ENCODE assay signal across 8 mouse cellular contexts in genomic region chr8:84579595-84579994, GRCm38 (mm10).
DNase-seq lines count a peak whose midpoint lies in the region; ATAC-seq and TF ChIP-seq lines count a peak whose summit lies in the region.

No protein-coding gene starts in this region.

- TF ChIP-seq EP300 in heart, adult 2 months (IDR thresholded peaks at IDR 0.05; ENCODE audit: insufficient read depth, low read depth, low read length): no peak

- WGBS in heart, adult 2 months: 16% methylated on average over 3 of the region's 3 CpGs
- WGBS in hindbrain, embryonic 12.5 days: 22% methylated on average over 3 of the region's 3 CpGs
- WGBS in stomach, embryonic 15.5 days: 14% methylated on average over 3 of the region's 3 CpGs

- no peak overlapping the region for H3K4me3 ChIP-seq in heart, adult 2 months
- peak overlapping the region; percentile 35; the same call in 1 of the 2 replicates for H3K4me3 ChIP-seq in E14TG2a.4 (replicated peaks; ENCODE audit: low read length)
- no peak overlapping the region for H3K4me3 ChIP-seq in cortical plate, adult 2 months (ENCODE audit: insufficient read depth, low read length)
- no peak overlapping the region for H3K4me3 ChIP-seq in hindbrain, embryonic 12.5 days
- no peak overlapping the region for H3K4me3 ChIP-seq in stomach, embryonic 15.5 days (replicated peaks)

- TF ChIP-seq POLR2A in heart, adult 2 months (IDR thresholded peaks at IDR 0.05; ENCODE audit: insufficient read depth, low read depth, low read length): no peak
- TF ChIP-seq POLR2A in cortical plate, adult 2 months (IDR thresholded peaks at IDR 0.05; ENCODE audit: extremely low read depth, insufficient read depth, low read length): no peak

- no peak overlapping the region for H3K4me2 ChIP-seq in hindbrain, embryonic 12.5 days (replicated peaks)
- H3K4me2 ChIP-seq in stomach, embryonic 15.5 days: no peak overlapping the region

- no peaks in the 10 kb centered on the region for H3K27me3 ChIP-seq in heart, adult 2 months (ENCODE audit: control insufficient read depth, insufficient read depth, low read length)
- no peaks in the 10 kb centered on the region; the same call in 1 of the 2 replicates for H3K27me3 ChIP-seq in E14TG2a.4 (ENCODE audit: insufficient read depth, low read length)
- H3K27me3 ChIP-seq in hindbrain, embryonic 12.5 days: no peaks in the 10 kb centered on the region
- no peaks in the 10 kb centered on the region for H3K27me3 ChIP-seq in stomach, embryonic 15.5 days (replicated peaks)

- ATAC-seq in hindbrain, embryonic 12.5 days (ENCODE audit: low FRiP score): peak; percentile 32; the same call in 1 of the 2 replicates
- 0 out of 2 replicates have a peak, but pooled peaks have one; percentile 22 for ATAC-seq in stomach, embryonic 15.5 days (ENCODE audit: insufficient read depth, low FRiP score, low read depth)

- no peak overlapping the region for H3K27ac ChIP-seq in heart, adult 2 months
- no peak overlapping the region for H3K27ac ChIP-seq in cortical plate, adult 2 months (ENCODE audit: insufficient read depth, low read length)
- no peak overlapping the region for H3K27ac ChIP-seq in hindbrain, embryonic 12.5 days
- no peak overlapping the region for H3K27ac ChIP-seq in stomach, embryonic 15.5 days

- intact Hi-C loops in heart, adult 2 months (cut with DNase I): loop anchor here (5.0 kb wide), 1 partner anchor 233 kb away; no protein-coding TSS in a partner anchor
- intact Hi-C loops in heart, postnatal 25 days (cut with DNase I): no loop called here

- H3K79me2 ChIP-seq in heart, adult 2 months (replicated peaks; ENCODE audit: control insufficient read depth, insufficient read depth, low read length): no peaks in the 10 kb centered on the region

- TF ChIP-seq CTCF in heart, adult 2 months (IDR thresholded peaks at IDR 0.05): peak; percentile 80
- TF ChIP-seq CTCF in E14TG2a.4 (conservative IDR thresholded peaks at IDR 0.05; ENCODE audit: low read length): peak; percentile 73
- peak; percentile 59 for TF ChIP-seq CTCF in cortical plate, adult 2 months (IDR thresholded peaks at IDR 0.05; ENCODE audit: extremely low read depth, insufficient read depth, low read length)

- no peaks in the 10 kb centered on the region for H3K4me1 ChIP-seq in heart, adult 2 months (ENCODE audit: control insufficient read depth, insufficient read depth, low read length)
- H3K4me1 ChIP-seq in E14TG2a.4 (replicated peaks; ENCODE audit: low read depth, low read length): peaks cover 19% of the 10 kb centered on the region
- no peaks in the 10 kb centered on the region for H3K4me1 ChIP-seq in cortical plate, adult 2 months (ENCODE audit: control insufficient read depth, insufficient read depth, low read length)
- H3K4me1 ChIP-seq in hindbrain, embryonic 12.5 days: no peaks in the 10 kb centered on the region
- no peaks in the 10 kb centered on the region for H3K4me1 ChIP-seq in stomach, embryonic 15.5 days

- no peak overlapping the region for H3K9ac ChIP-seq in heart, adult 2 months (ENCODE audit: low read depth, low read length)
- H3K9ac ChIP-seq in hindbrain, embryonic 12.5 days: no peak overlapping the region
- H3K9ac ChIP-seq in stomach, embryonic 15.5 days: no peak overlapping the region

- no peaks in the 10 kb centered on the region for H3K36me3 ChIP-seq in heart, adult 2 months (ENCODE audit: control insufficient read depth, insufficient read depth, low read length)
- peaks cover 19% of the 10 kb centered on the region for H3K36me3 ChIP-seq in E14TG2a.4 (ENCODE audit: insufficient read depth, low read length)
- peaks cover 19% of the 10 kb centered on the region; the same call in 1 of the 2 replicates for H3K36me3 ChIP-seq in hindbrain, embryonic 12.5 days
- H3K36me3 ChIP-seq in stomach, embryonic 15.5 days: no peaks in the 10 kb centered on the region

- H3K9me3 ChIP-seq in E14TG2a.4 (ENCODE audit: low read length): no peaks in the 10 kb centered on the region
- H3K9me3 ChIP-seq in hindbrain, embryonic 12.5 days (replicated peaks): no peaks in the 10 kb centered on the region
- H3K9me3 ChIP-seq in stomach, embryonic 15.5 days: no peaks in the 10 kb centered on the region

- DNase-seq in heart, adult 2 months: no peak
- no peak for DNase-seq in heart, postnatal 25 days (ENCODE audit: low spot score)
- peak; percentile 59 for DNase-seq in lung, postnatal 10 days
- no peak for DNase-seq in layer of hippocampus, adult 11-12 months (ENCODE audit: low spot score)
